Mouse (Mus musculus) lung, postnatal 4 days (tissue): ENCODE measurements around the gene BC030867.
A peak's percentile ranks its signal among the peaks of the same experiment; 100 is the strongest.

Experiments used
- DNase-seq, 2 experiments: peaks; one replicate each; pipeline ENCODE4 v3.0.0; 2021

Gene BC030867

GRCm38 (mm10) chr11:102294887-102295597 lies 46.4 kb downstream of the BC030867 start:
- peak; percentile 46 to 61 for DNase-seq

GRCm38 (mm10) chr11:102295598-102296471 lies 47.2 kb downstream of the BC030867 start:
- peak; percentile 77 to 82 for DNase-seq

- peak; percentile 99 to 100 for DNase-seq
Measured at GRCm38 (mm10) chr11:102296491-102297472, 48.1 kb downstream of the BC030867 start, which contains the start of gene Atxn7l3. Gene Atxn7l3, minus strand, starts transcription at chr11:102296631.

GRCm38 (mm10) chr11:102297577-102298556 lies 49.2 kb downstream of the BC030867 start:
- no peak for DNase-seq

GRCm38 (mm10) chr11:102299839-102300238 lies 51.2 kb downstream of the BC030867 start:
- peak in 1 of 2 experiments; percentile 78 for DNase-seq

- DNase-seq: no peak
Measured at GRCm38 (mm10) chr11:102304141-102304540, 55.5 kb downstream of the BC030867 start.

GRCm38 (mm10) chr11:102305359-102305758 lies 56.7 kb downstream of the BC030867 start:
- no peak for DNase-seq

- DNase-seq: no peak
Measured at GRCm38 (mm10) chr11:102308104-102308503, 59.4 kb downstream of the BC030867 start.

GRCm38 (mm10) chr11:102308979-102309378 lies 60.3 kb downstream of the BC030867 start:
- DNase-seq: peak; percentile 98 to 99

- DNase-seq: peak in 1 of 2 experiments; percentile 26
Measured at GRCm38 (mm10) chr11:102309821-102310617, 61.3 kb downstream of the BC030867 start.

GRCm38 (mm10) chr11:102310768-102311695 lies 62.4 kb downstream of the BC030867 start:
- DNase-seq: peak in 1 of 2 experiments; percentile 36

GRCm38 (mm10) chr11:102311966-102312365 lies 63.3 kb downstream of the BC030867 start:
- DNase-seq: no peak

GRCm38 (mm10) chr11:102312586-102312985 lies 63.9 kb downstream of the BC030867 start:
- no peak for DNase-seq

- DNase-seq: no peak
Measured at GRCm38 (mm10) chr11:102314321-102314720, 65.6 kb downstream of the BC030867 start.
